Mouse (Mus musculus) thymus, postnatal 4 days (tissue): ENCODE results near the gene Olfr1102.

Source experiments
- DNase-seq: peaks from one replicate; pipeline ENCODE4 v3.0.0; 2021

Gene Olfr1102

DNA sequence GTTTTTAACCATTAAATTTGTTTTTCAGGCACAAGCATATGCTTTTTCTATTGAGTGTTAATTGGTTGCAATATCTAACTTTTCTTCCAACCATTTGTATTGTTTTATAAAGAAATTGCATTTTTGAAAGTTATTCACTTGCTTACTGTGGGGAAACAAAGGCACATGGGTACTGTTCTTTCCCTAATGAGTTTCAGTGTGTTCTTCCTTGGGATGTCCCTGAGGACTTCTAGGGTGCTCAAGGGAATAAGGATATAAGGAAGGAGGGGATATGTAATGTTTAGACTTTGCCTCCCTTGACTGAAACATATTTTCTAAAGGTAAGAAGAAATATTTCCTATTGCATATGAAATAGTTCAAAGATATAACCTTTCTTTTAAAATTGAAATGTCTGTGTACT is at the start of gene Olfr1102:
Olfr1102 (plus strand) TSS at position 301 of the 400 bp plus-strand sequence.
- no peak for DNase-seq

DNA sequence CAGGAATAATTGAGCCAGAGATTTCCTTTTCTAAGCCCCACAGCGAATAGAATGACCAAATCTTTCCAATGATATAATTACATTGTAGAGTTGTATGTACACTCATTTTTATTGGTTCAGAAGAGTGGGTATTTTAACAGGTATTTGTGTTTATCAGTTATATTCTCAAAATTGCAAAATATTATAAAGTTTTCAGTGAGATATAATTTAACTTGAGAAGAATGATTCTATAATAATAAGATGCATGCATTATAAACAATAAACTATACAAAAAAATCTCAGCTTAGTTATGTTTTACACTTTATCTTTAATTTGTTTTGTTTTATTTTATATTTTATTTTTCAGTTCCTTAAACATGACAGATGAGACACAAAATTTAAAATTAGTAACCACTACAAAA is 37.6 kb upstream of the Olfr1102 start, which contains the start of gene Olfr1099:
Olfr1099 (minus strand) TSS at position 101 of the 400 bp plus-strand sequence.
- no peak for DNase-seq

DNA sequence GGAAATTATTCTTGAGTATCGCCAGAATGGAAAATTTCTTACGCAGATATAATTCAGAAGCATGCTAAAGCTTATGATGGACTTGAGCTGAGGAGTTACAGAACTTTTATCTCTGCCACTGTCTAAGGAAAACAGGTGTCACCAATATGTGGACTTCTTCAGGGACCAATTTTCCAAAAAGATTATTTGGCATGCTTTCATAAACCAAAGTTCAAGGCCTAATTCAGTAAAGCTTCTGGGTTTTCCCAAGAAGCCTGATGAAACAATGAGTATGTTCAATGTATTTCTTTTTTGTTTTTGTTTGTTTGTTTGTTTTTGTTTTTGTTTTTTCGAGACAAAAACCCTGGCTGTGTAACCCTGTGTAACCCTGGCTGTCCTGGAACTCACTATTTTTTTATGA is 18.3 kb upstream of the Olfr1102 start, which contains the start of gene Olfr1100:
Olfr1100 (minus strand) TSS at position 101 of the 400 bp plus-strand sequence.
- DNase-seq = no peak

DNA sequence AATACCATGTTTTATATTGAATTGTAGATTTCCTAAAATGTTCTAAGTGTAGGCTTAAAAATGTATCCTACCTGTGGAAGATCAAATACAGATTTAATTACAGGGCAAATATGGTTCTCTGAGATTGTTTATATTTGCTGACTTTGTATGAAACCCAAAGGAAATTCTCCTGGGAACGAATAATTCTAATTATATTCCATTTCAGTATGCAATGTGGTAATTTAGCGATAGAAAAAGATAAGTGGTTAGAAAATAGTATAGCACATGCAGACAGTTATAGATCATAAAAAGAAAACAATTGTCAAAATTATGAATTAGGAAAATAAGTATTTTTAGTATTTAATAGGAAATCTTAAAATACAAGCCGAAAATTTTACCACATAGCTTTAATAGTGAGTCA is 7.1 kb upstream of the Olfr1102 start, which contains the start of gene Olfr1101:
Olfr1101 (minus strand) TSS at position 101 of the 400 bp plus-strand sequence.
- no peak for DNase-seq

DNA sequence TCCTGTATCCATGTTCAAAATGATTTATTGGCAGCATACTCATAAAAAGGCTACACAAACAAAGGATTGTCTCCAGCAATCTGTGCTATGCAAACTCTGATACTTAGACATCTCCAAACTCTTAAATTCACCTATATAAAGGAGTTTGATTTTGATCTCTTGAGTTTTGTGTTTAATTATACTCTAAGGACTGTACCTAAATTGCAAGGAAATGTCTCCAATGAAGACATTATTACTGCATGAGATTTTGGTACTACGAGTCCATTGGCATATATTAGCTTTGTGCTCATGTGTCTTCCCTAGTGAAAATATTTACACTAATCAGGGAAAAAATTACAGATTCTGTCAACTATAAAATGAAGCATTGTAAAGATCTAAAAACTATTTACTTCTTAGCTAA is 28.8 kb downstream of the Olfr1102 start, which contains the start of gene Olfr1104:
Olfr1104 (minus strand) TSS at position 101 of the 400 bp plus-strand sequence.
- no peak for DNase-seq

DNA sequence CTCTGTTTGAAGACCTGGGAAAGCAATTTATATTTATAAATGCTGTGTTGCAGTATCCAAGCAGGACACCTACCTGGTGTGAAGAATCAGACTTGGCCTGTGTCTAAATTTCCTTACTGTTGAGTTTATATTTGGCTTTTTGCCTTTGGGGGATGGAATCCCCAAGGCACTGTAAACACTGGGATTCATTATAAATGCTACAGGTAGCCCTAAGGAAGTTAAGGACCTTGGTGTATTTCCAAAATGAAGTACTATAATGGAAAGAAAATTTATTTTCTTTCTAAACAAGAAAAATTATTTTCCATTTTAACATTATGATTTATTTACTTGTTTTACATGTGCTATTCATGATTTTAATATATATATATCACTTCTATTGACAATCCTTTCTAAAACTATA is 38.2 kb downstream of the Olfr1102 start, which contains the start of gene Olfr1105:
Olfr1105 (minus strand) TSS at position 101 of the 400 bp plus-strand sequence.
- DNase-seq = no peak

DNA sequence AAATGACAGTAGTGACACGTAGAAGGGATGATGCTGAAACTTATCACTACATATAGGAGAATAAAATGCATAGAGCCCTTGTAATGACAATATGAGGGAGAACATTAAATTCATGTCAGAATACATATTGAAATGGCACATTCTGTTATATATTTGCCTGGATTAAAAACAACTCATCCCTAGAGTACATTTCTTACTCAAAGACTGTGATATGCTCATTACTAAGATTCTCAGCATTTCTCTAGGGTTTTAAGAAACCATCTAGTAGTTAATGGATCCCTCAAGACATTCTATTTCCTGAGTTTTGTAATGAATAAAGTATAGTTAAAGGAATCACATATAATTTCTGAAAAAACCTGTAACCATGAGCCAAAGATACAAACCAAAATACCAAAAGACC is 54.0 kb downstream of the Olfr1102 start, which contains the start of gene Olfr1106:
Olfr1106 (minus strand) TSS at position 101 of the 400 bp plus-strand sequence.
- DNase-seq = no peak
